Mouse (Mus musculus) adrenal gland, adult 2 months (tissue): ENCODE results near the gene Slc27a1. TPM values are rescaled to one million over a fixed set of nuclear protein-coding genes. Genes with fewer than 3 reads are reported as not detected.

ENCODE experiments used
- DNase-seq: peaks from one replicate; pipeline ENCODE4 v3.0.0; 2021
- polyA plus RNA-seq: library from polyadenylated mRNA; depleted of rRNA; stranded (reverse); fragments of >200 nt; gene quantifications from 2 replicates; pipeline ENCODE4 v1.2.3, GENCODE M21; 2012
- total RNA-seq, 2 experiments: library from RNA; stranded (reverse); gene quantifications; 2 replicates each; pipeline ENCODE4 v1.2.3; 2021

The Slc27a1 gene
- total and polyA plus RNA-seq, 3 experiments: 195 to 479 (median 212) TPM

DNA sequence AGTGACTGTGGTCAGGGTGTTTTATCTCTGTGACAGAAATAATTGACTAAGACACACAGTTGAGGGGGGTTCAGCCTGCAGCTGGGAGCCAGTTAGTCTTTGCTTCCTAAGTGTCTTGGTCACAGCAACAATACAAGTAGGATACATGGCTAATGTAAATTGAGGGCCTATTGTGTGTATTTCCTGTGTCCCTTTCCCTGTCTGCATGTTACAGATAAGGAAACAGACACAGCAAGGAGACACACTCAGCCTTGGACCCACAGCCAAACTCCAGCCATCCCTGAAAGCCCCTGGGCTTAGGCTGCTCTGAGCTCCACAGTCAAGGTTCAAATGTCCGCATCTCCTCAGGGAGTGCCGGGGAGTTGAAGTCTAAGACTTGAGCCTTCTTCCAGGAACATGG, 14.0 kb upstream of the Slc27a1 start:
- DNase-seq: no peak

DNA sequence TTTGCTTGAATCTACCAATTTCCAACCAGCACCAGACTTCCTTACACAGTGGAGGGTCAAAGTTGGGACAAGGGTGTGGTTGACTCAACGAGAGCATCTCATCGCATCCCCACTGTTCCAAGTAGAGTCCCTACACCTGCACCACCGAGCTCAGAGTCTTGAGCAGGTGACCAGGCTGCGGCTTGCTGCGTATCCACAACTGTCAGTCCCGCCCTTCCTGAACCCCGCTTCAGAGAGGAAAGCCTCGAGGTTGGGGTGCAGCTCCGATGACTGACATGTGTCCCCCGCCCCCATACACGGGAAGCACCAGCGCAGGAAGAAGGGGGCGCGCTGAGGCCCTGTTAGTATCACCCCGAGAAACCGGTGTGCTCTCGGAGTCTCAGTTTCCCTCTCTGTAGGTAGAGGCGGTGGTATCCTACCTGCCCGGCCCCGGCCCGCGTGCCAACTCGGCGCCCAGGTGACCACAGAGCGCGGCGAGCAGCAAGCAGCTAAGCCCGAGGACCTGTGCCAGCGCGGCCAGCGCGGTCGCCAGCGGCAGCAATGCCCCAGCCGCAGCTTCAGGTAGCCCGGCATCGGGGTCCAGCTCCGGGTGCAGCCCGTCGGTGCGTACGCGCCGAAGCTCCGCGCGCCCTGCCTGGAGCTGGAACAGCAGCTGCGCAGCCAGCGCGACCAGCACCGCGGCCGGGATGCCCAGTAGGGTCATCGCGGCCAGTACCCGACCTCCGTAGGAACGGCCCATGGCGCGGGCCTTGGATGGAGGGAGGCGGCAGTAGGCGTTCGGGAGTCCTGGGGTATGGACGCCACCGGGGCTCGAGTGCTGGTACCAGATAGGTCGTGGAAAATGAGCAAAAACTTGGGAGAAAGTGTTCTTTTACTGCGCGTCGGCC, 10.4 kb upstream of the Slc27a1 start, which contains the start of gene Tmem221:
TSS of gene Tmem221 (minus strand) at position 801 of the 887 bp plus-strand sequence.
- DNase-seq: no peak

DNA sequence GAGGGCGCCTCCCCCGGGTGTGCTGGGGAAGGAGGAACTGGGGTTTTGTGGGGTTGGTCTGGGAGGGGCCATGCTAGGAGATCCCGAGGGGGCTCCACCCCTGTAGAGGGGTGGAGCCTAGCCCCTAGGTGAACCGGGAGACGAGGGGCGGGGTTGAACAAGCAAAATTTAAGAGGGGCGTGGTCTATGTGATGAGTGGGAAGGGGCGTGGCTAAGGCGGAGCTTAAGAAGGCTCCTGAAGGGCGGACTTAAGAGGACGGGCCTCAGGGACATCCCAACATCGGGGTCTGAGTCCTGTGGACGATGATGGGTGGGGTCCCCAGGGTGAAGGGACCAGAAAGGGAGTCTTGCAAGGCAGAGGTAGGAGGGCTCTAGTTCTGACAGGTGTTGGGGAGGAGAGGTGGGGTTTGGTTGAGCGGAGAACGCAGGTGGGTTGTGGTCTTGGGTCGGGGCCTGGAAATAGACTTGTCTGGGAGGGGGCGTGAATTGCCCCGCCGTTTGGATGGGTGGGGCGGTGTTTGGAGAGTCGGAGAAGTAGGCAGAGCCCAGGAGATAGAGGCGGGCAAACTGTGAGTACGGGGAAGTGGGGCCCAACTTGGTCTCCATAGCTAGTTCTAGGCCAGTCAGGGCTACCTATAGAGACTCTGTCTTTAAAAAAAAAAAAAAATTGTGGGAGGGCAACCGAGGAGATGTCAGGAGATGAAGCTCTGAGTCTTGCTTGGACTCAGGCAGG, 9.6 kb upstream of the Slc27a1 start:
- peak; percentile 91 for DNase-seq

DNA sequence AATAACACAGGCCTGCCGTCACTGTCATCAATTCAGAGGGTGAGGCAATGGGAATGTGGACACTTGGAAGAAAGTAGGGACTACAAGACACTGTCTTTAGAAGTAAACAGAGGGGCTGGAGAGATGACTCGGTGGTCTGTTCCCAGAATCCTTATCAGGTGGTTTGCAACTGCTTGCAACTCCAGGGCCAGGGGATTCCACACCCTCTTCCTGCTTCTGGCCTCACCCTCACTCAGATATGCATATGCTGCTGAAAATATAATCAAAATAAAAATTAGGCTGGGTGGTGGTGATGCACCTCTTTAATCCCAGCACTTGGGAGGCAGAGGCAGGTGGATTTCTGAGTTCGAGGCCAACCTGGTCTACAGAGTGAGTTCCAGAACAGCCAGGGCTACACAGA, 8.6 kb upstream of the Slc27a1 start:
- DNase-seq: no peak

DNA sequence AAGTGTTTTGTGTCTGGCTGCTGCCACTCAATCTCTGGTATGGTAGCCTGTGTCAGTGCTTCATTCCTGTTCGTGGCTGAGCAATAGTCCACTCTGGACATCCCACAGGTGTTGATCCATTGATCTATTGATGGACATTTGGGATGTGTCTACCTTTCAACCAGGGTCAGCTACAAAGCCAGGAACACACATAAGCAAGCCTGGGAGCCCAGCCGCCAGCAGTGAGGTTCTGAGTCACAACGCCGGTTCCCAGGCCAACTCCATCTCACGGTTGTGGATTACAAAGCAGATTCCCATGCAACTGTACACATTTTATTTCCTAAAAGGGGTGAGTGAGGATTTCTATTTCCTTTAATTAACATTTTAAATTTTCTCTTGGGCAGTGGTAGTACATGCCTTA, 7.9 kb upstream of the Slc27a1 start:
- peak; percentile 70 for DNase-seq

DNA sequence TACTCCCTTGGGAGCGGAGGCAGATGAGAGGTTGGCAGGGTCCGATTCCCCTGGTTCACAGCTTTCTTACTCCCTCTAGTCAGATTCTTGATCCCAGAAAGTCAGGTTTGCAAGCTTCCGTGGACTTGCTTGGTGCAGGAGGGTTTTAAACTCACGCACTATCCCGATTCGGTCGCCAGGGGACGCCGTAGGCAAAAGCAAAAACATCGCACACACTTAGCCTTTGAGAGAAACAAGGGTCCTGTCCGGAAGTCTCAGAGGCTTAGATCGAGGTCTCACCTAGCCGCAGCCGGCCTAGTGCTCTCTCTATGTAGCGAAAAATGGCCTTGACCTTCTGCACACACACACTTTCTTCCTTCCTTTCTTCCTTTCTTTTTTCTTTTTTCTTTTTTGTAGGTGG, 7.3 kb upstream of the Slc27a1 start:
- peak; percentile 68 for DNase-seq

DNA sequence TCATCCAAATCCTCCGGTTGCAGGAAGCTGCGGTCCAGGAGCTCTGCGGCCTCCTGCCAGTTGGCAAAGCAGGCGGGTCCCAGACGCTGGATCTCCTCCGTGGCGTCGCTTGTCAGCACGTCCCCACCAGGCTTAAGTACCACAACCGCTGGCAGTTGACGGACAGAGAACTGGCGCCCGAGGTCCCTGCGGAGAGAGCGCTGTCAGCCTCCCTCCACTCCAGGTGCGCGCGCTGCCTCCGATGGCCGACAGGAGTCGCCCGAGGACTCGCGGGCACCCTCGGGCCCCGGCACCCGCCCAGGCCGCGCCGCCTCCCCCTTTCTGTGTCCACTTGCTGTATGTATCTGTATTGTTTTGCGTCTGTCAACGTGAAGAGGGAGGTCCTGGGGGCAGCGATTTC, 5.9 kb upstream of the Slc27a1 start:
- peak; percentile 89 for DNase-seq

DNA sequence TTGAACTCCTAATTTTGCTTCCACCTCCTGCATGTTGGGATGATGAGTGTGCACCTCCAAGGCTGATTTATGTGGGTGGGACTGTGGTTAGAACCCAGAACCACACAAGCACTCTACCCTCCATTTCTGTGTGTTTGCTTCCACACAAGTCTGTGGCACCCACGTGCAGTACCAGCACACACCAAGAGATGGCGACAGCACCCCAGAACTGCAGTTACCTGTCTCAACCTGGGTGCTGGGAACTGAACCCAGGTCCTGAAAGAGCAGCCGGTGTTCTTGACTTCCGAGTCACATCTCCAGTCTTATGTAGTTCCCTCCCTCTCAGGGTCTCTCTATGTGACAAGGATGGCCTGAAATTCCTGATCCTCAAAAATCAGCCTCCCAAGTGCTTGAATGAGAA, 4.7 kb upstream of the Slc27a1 start:
- no peak for DNase-seq

DNA sequence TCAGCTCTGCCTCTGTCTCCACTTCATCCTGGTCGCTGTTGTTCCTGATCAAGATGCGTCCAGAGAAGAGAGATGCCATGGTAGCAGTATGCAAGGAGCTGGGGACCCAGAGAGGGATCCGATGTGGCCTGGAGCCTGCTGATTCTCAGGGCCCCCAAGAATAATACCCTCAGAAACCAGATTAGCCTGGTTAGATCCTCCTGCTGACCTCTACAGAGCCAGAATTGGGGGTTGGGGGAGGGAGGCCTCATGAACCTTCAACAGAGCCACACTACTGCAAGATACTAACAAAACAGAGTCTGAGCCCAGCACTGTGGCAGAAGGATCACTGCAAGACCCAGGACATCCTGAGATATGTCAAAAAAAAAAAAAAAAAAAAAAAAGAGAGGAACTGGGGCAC, 2.2 kb upstream of the Slc27a1 start, which contains the start of gene Nxnl1:
TSS of gene Nxnl1 (minus strand) at position 101 of the 400 bp plus-strand sequence.
- no peak for DNase-seq

DNA sequence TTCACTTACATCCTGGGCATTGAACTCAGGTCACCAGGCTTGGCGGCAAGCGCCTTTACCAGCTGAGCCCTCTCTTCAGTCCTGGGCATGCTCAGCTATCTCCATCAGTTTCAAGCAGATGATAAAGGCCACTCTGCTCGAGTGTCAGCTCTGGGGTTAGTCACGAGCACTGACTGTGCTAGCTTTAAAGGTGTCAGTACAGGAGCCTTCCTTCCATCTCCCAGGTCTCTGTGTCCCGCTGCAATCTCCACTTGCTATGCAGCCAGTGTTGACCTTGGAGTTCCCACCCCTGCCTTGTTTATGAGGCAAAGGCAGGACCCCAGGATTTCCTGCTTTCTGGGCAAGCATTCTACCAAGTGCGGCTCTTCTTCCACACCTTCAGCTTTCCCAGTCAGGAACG, 1.1 kb upstream of the Slc27a1 start:
- peak; percentile 34 for DNase-seq

DNA sequence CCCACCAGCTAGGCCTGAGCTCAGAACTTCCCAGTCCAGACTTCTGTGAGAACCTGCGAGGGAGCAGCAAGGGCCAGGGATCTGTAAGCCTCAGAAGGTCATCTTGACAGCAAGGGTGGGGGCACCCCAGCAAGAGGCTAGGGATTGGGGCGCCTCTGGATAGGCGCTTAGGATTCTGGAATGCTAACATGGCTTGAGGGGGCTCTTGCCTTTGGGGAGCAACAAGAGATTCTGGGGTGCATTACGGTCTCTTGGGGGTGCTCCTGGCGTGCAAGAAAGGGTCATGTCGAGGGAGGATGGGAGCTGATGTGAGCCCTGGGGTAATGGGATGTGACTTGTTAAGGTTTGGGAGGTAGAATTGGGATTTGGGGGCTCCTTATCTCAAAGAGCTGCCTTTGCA, 259 bp downstream of the Slc27a1 start:
- no peak for DNase-seq

DNA sequence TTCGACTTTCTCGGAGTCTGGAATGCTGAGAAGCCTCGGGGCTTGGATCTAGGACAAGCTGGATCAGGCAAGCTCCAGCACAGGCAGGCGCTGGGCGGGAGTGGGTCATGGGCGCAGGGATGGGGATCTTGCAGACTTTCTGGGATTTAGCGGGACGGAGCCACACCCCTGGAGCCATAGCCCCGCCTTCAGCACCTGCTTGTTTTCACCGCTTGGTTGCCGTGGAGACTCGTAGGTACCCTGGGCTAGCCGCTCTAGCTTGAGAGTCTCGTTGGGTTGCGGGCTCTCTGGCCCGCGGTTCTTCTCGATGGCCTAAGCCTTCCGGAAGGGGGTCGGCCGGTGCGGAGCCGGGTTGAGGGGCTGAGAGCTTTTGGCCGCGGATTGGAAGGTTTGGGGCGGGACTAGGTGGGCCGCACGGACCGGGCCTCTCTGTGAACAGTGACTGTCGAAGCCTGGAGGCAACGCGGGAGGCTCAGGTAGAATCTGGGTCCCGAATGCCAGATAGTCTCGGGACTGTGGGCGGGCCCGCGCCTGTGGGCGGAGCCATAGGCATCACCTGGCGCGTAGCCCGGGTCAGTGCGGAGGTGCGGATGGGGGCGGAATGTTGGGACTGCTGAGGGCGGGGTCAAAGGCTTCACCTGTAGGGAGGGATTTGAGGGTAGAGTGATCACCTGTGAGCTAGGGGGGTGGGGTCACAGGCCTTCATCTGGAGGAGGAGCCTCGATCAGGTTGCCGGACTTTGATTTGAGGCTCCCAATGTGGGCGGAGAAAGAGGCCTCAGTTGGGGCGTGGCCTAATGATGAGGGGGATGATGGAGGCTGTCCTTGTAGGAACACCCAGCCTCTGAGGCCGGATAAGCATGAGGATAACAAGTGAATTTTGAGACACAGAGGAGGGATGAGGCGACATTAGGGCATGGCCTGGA, 946 bp downstream of the Slc27a1 start:
- peak; percentile 93 for DNase-seq

DNA sequence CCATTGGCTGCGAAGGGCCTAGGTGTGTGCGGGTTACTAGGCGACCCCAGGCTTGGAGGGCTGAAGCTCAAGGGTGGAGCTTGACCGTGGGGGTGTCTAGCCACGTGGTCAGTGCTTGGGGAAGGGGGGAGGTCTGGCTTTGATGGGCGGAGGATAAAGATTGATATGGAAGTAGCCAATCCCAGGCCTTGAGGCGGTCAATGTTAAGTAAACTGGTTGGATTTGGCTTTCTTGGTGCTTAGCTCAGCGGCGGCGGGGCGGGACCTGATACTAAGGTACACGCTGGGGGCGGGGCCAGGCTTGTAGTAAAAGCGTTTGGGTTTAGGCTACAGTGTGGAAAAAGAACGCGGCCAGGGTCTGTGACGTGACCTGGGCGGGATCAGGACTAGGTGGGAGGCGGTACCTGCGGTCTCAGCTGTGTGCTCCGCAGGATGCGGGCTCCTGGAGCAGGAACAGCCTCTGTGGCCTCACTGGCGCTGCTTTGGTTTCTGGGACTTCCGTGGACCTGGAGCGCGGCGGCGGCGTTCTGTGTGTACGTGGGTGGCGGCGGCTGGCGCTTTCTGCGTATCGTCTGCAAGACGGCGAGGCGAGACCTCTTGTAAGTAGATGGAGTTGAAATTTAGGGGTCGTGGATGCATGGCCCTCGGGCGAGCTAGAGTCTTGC, 1.7 kb downstream of the Slc27a1 start:
- peak; percentile 97 for DNase-seq

DNA sequence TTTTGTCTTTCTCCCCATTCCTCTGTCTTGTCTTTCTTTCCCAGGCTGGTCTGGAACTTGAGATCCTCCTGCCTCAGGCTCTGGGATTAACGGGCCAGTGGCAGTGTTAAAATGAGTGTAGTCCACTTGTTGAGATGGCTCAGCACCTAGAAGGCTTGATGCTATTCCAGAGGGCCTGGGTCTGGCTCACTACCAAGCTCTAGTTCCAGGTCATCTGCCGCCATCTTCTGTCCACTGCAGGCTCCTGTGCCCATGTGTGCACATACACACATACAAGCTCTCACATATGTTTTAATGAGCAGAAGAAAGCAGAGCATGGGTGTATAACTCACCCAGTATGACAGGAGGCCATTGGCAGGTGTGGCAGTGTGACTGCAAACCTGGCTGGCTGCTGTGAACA, 3.4 kb downstream of the Slc27a1 start:
- no peak for DNase-seq

DNA sequence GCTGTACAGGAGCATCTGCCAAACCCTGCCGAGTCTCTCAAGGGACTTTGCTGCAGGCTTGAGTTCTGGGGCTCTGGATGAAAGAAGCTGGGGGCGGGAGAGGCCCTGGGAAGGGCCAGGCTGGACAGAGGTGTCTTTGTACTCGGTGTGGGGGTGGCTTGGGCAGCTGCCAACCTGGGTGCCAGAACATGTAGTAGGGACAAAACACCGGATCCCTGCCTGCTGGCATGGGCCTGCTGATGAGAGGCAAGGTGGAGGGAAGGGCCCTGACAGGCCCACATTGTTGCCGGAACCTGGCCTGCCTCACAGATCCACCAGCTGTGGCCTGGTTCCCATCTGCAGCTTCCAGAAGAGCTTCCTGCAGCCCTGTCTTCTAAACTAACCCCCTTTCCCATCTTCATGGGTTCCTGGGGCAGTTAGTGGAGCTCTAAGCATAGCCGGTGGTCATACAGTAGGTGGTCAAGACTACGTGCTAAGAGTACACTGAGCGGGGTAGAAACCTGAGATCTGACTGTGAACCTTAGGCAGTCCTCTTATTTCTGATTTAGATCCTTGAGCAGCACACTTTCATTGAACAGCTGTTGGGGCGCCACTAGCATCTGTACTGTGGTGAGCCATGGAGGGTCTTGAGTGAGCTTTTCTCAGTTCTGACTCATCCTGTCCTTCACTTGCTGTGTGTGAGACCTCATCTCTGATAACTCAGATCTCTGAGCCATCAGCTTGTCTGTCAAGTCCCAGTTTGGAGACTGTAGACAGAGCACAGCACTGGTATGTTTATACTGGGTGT, 4.4 kb downstream of the Slc27a1 start:
- DNase-seq: peak; percentile 73

DNA sequence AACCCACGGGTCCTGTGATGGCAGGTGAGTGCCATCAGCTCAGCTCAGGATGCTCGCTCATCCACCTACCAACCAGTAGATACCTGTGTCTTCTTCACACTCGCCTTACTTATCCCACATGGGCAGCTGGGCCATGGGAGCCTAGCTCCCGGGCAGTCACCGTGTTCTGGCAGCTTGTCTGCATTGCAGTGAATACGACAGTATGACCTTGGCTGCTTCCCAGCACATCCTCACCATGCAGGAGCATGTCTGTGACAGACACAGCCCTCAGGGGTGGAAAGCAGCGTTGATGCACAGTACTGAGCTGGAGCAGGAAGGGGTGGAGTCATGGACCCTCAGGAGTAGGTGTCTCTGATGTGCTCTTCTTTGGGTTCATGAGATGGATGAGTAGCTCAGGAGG, 5.7 kb downstream of the Slc27a1 start:
- DNase-seq: peak; percentile 80

DNA sequence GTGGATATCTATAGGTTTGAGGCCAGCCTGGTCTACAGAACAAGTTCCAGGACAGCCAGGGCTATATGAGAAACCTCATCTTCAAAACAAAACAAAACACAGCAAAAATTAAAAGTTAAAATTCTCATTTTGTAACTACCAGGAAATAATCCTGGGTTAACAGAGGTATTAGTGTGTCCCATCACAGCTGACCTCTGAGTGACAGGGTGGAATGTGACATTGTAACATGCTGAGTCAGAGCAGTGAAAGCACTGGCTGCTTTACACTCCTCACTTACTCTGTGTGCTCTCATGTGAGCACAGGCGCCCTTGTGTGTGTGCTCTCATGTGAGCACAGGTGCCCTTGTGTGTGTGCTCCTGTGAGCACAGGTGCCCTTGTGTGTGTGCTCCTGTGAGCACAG, 6.3 kb downstream of the Slc27a1 start:
- DNase-seq: no peak

DNA sequence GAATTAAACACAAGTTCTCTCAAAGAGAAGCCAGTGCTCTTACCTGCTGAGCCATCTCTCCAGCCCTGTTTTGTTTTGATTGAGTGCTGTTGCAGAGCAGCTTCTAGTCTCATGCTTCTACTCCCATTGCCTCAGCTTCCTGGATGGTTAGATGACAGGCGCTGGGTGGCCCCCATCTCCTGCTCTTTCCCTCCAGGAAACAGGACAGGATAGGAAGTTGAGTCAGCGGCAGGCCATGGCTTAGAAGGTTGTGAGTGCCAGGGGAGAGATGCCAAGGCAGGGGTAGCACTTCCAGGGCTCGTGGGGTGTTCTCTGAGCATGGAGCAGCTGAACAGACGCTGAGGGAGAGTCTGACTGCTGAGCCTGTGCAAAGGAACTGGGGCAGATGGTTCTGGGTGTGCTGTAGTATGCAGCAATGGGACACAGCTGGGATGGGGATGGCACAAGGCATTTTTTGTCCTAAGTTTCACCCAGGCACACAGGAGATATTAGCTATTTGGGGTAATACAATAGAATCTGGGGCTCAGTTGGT, 9.2 kb downstream of the Slc27a1 start:
- no peak for DNase-seq

DNA sequence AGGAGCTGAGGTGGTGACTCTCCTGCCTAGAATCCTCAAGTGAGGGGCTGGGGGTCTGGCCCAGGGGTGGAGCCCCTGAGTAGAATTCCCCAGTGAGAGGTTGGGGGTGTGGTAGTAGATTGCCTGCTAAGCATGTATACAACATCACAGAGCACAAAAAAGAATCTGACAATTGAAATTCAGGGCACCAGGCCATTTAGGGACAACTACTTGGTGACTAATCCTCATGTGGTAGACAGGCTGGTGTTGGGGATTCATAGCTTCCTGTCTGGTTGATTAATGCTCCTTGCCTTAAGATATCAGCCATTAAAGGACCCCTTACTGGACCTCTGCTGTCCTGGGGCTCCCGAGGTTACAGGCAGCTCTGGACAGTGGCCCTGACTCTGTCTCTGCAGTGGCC, 10.3 kb downstream of the Slc27a1 start:
- DNase-seq: peak; percentile 71

DNA sequence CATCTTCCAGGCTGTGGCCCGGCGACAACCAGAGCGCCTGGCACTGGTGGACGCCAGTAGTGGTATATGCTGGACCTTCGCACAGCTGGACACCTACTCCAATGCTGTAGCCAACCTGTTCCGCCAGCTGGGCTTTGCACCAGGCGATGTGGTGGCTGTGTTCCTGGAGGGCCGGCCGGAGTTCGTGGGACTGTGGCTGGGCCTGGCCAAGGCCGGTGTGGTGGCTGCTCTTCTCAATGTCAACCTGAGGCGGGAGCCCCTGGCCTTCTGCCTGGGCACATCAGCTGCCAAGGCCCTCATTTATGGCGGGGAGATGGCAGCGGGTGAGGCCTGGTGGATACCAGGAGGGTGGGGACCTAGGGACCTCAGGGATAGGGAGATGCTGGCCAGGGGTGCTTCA, 10.8 kb downstream of the Slc27a1 start:
- DNase-seq: peak; percentile 89
